Mouse (Mus musculus) adrenal gland, adult 18-20 months (tissue): ENCODE data around the gene C87436. TPM values are rescaled to one million over a fixed set of nuclear protein-coding genes. Genes with fewer than 3 reads are reported as not detected.
A peak's percentile ranks its signal among the peaks of the same experiment; 100 is the strongest.
"Not testable (repeated sequence)": the region's sequence is repeated elsewhere in the genome, so short reads cannot be mapped to it uniquely, and the experiment has no call there.

Experiments
- DNase-seq, 2 experiments: peaks; one replicate each; pipeline ENCODE4 v3.0.0; 2021 to 2022; ENCODE audit warnings: low spot score in 2 of 2
- total RNA-seq, 2 experiments: library from RNA; stranded (reverse); gene quantifications; 1 replicate in 1 of 2; 2 replicates in 1 of 2; pipeline ENCODE4 v1.2.3; 2021

C87436 gene
- total RNA-seq, 2 experiments from 2014 or later, result 18.1 to 18.6 TPM

DNA sequence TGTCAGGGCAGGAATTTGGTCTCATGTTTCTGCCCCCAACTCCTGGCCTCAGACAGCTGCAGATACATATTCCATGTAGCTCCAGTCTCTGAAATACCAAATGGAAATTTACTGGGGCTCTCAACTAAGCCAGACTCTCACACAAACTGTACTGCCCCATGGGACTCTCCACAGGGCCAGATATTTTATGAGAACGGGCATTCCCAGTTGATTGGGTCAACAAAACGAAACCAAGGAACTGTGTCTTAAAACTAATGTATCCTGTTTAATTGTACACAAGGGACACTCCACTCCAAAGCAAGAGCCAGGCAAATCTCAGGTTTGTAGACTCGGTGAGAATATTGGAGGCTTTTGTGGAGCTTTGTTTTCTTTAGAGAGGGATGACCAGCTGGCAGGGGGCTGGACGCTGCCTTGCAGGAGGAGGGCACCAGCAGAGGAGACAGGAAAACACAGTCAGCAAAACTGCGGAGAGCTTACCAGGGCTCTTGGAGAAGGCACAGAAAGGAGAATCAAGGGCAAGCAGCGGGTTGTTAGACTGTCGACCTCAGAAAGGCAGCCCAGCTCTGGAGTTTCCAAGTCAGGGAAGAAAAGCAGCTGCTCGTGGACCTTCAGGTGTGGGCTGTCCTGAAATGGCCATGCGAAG, 42.1 kb downstream of the C87436 start:
- DNase-seq, result peak; percentile 41 to 54

DNA sequence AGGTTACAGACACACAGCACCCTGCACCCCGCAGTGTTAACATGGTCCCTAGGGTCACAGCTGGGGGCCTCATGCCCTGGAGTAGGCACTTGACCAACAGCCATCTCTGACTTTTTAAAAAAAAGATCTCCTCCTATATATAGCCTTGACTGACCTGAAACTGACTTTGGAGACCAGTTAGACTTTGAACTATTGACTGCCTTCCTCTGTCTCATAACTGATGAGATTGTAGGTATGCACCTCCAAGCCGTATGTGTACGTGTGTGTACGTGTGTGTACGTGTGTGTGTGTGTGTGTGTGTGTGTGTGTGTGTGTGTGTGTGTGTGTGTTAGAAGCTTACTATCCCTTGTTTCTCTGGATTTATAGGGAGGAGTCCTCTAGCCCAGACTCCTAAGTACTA, 43.7 kb downstream of the C87436 start:
- no peak for DNase-seq

DNA sequence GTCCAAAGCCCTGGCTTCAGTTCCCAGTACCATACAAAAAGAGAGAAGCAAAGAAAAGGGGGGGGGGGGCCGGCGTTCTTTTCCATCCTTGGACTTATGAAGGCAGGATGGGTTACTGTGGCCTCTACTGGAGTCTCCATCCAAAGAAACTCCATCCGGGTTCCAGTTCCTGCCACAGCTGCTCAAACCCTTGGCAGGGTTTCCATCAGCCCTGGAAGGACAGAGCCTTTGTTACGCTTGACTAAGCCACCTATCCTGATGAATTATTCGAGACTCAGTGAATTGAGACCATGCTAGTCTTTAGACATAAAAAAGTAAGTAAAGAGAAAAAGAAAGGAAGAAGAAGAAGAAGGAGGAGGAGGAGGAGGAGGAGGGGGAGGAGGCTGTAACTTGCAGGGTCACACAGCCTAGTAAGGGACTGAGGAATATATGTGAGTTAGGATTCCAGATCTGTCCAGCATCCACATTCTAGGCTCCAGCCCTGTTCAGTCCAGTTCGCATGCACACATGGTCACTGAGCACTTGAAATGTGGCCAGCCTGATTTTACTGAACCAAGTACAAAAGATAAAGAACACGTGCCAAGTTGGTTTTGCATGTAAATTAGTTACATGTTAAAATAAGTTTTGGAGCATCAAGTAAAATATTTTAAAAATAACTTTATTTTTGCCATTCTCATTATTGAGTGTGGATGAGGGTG, 47.9 kb downstream of the C87436 start:
- no peak for DNase-seq

DNA sequence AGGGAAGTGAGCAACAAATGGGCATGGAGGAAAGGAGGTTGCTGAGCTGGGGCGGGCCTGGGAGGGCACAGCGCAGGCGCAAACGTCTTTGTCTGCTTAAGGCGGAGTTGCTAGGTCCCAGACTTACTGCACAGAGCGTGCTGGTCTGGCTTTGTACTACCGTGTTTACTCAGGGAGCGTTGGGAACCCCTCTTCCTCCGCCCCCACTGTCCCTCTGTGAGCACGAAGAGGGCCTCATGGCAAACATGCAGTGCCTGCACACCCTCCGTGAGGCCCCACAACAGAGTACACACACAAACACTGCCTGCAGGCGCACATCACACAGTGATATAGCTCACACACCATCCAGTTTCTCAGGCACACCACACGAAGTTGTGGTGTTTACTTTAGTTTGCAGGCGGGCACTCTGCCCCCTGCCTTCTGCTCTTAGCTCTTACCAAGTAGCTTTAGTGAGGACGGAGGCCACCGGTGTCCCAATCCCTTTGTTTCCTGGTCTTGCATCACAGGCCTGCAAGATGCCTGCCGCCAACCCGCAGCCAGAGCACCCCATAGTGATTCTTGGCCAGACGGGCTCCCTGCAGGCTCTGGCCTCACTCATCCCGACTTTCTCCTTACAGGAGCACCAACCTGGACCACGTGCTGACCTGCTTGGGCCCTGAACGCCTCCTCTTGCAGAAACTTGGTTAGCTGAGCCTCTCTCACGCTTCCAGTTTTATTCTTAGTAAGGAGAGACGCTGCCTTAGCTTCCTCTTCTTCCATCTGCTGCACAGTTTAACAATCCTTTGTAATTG, 49.4 kb downstream of the C87436 start:
- DNase-seq, result peak; percentile 76

DNA sequence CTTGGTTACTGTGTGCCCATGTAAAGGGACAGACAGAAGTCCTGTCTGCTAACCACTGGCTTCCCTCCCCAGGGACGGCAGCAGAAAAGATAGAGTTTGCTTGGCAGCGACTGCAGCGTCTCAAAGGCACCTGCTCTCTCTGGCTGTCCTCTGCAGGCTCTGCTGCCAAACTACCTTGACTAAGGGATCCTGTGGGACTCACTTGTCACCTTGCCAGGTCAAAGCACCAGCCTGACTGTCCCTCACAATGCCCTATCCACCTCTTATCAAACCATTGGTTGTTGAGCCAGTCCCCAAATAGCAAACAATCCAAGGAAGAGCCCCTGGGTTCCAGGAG, 49.9 kb downstream of the C87436 start:
- DNase-seq, result no peak

DNA sequence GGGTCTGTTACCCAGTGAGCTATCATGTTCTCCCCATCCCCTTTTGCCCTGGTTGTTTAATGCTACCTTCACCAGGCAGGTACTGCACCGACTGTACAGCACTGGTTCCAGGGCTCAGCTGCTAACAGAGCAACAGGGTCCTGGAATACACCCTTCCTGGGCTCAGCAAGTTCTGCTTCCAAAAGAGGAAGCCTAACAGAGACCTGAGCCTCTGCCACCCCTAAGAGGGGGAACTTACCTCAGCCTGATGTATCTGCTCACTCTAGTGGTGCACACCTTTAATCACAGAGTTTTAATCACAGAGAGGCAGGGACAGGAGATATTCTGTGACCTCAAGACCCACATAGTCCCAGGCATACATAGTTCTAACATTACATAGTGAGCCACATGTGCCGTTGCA, 51.8 kb downstream of the C87436 start:
- DNase-seq, result no peak

DNA sequence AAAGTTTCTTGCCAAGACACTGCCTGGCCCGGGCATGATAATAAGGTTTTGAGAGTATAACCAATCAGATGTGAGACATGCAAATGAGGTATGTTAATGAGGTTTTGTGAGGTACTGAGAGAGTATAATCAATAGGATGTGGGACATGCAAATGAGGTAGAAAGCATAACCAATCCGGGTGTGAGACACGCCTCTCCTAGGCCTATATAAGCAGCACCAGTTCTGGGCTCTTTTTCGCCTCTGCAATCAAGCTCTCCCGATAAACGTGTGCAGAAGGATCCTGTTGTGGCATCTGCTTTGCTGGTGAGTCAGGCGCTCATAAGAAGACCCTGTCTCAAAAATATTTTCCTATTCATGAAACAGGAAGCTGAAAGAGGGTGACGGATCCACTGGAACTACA, 52.2 kb downstream of the C87436 start:
- DNase-seq, result not testable (repeated sequence)

DNA sequence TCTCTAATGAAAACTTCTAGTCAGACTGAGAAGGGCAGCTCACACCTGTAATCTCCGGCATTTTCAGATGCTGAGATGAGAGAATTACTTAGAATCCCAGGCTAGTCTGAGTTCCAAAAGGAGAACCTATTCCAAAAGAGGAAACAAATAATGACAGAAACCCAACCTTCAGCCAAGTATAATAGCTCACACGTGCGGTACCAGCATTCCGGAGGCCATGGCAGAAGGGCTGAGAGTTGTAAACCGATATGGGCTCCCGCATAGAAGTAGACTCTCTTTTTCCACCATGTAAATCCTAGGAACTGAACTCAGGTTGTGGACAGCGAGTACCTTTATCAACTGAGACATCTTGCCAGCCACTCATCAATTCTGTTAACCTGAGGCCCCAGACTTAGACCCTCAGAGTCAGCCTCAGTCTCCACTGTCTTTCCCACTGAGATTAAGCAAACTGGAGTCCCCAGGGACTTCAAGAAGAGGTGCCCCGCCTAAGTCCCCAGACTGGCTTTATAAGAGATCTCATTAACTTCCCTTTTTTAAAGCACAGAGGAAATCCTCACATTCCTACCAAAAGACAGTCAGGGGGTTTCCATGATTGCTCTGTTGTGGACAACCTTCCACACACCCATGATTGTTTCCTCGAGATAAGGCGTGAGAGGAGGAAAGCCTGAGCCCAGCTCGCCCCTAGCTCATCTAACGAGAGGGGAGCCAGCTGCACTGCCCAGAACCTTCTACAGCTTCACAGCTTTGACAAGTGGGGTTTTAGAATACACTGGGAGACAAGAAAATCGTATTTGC, 55.5 kb downstream of the C87436 start:
- DNase-seq, result no peak

DNA sequence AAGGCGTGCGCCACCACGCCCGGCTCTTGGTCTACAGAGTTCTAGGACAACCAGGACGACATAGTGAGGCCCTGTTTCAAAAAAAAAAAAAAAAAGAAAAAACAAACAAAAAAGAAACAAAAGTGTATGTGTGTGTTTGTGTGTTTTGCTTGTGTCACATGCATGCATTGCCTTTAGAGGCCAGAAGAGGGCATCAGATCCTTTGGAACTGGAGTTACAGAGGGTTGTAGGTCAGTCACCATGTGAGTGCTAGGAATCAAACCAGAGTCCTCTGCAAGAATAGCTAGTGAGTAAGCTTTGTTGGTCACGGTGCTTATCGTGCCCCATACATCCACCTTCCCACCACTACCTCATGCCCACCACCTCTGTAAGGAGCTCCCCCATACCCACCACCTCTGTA, 56.6 kb downstream of the C87436 start:
- no peak for DNase-seq

DNA sequence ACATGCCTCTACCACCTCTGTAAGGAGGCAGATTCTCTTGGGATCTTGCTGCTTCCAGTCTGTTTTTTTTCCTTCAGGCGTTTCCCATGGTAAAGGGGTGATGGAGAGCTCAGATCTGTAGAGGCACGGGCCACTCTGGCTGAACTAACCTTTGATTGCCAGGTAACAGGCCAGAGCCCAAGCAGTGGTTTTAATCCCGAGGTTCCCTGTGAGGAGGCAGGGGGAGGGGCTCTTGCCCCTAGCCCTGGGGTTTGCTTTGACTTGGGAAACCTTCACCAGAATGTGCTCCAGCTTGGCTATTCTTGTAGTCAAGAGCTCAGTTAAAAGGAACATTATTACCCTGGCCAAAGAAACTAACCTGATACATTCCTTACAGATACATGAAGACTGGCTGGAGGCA, 57.5 kb downstream of the C87436 start:
- DNase-seq, result no peak

DNA sequence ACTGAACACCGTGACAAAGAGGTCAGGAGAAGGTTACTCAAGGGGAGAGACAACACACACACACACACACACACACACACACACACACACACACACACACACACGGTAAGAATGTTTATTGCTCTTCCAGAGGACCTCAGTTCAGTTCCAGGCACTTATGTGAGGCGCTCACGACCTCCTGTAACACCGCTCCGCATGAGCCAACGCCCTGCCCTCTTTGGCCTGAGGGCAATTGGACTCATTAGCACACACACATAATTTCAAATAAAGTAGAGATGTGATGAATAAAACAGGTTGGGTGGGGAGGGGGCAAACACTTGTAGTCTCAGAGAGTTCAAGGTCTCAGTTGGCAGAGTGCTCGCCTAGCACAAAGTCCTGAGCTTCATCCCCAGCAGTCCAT, 58.0 kb downstream of the C87436 start:
- no peak for DNase-seq

DNA sequence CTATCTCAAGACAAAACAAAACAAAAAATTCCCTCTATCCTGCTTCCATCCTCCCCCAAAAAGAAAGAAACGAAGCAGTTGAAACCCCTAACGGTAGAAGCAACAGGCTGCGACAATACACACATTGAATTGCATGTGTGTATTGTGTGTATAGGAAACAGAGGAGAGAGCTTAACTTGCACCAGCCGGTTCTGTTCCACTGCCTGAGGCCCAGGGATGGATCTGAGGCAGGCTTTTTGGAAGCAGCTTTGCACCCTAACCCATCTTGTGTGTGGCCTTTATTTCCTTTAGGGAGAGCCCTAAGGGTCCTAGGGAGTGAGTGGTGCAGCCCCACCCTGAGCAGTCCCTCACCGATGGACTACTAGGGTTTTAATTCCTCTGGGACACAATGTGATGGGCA, 58.4 kb downstream of the C87436 start:
- no peak for DNase-seq

DNA sequence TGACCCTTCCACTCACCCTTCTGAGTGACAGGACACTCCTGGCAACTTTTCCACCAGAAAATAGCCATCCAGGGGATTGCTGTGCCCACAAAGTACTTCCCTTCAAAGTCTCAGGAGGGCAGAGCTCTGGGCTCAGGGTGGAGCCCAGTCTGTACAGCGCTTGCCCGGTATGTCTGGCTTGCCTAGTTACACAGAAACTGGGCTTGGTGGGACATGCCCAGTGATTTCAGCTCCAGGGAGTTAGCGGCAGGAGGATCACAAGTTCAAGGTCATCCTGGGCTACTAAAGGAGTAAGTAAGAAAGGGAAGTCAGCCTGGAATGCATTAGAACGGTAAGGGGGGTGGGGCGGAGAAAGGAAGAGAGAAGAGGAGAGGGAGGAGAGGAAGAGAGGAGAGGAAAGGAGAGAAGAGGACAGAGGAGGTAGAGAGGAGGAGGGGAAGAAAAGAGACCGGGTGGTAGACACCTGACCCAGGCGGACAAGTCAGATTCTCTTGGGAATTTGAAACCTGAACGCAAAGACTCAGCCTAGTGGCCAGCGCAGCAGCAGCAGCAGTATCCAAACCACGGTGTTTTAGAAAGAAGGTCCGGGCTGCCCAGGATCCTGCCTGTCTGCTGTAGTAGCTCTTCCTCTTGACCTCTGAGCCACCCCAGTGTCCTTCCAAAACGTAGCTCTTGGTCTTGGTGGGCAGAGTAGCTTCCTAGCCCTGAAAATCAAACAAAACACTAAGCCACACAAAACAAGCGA, 59.1 kb downstream of the C87436 start:
- peak; percentile 42 to 44 for DNase-seq

DNA sequence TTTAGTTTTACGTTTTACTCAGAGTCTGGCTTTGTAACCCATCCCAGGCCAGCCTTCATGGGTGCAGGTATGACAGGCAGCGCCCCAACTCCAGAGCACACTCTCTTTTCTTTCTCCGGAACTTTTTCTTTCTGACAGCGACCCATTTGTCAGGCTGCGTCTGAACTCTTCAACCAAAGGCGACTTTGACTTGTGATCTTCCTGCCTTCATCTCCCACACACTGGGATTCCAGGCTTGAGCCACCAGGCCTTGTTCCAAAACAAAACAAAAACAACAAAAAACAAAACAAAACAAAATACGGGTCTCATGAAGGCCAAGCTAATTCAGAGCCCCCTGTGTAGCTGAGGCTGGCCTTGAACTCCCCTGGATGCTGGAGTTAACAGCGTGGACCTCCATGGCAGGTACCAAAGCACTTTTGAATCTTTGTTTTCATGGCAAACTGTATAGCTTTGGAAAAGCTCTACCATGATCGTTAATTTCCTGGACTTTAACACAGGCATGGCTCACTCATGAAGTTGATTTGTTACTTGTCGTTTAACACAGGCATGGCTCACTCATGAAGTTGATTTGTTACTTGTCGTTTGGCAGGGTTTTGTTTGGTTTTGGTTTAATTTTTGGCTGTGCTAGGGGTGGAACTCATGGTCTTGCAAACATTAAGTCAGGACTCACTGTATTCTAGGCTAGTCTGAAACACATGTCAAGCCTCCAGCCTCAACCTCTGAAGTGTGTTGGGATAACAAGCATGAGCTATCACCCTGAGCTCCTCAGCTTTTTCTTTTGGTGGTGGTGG, 60.0 kb downstream of the C87436 start:
- no peak for DNase-seq

DNA sequence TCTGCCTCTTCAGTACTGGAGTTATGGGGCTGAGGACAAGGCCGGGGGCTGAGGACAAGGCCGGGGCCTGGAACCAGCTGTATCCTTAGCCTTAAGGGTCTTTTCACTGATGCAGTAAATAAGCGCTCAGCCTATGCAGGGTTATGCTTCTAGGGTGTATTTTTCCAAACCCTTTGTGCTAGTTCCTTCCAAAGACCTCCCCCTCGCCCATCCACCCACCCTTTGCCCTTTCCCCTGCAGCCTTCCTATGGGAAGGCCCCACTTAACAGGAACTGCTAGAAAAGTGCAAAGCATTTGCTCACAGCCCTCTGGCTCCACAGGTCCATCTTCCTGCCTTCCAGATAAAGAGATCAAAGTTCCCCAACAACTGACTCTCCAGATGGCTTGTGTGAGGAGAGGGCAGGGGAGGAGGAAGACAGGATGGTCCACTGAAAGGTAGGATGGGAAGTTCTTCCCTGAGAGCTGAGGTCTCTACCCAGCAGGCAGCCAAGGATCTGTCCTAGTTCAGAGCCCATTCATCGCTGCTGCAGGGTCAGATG, 61.5 kb downstream of the C87436 start:
- no peak for DNase-seq

DNA sequence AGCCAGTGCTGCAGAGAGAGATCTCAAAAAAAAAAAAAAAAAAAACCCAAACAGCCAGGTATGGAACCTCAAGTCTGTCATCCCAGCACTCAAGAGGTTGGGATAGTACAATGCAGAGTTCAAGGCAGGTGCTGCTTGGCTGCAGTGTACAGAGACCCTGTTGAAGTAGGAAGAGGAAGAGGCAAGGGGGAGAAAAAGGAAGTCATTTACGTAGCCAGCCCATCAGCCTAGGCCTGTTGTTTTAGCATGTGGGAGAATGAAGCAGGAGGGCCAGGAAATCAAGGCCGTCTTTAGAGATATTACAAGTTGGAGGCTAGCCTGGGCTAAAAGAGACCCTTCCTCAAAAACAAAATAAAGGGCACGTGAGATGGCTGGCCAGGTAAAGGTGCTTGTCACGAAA, 65.3 kb downstream of the C87436 start:
- no peak for DNase-seq

DNA sequence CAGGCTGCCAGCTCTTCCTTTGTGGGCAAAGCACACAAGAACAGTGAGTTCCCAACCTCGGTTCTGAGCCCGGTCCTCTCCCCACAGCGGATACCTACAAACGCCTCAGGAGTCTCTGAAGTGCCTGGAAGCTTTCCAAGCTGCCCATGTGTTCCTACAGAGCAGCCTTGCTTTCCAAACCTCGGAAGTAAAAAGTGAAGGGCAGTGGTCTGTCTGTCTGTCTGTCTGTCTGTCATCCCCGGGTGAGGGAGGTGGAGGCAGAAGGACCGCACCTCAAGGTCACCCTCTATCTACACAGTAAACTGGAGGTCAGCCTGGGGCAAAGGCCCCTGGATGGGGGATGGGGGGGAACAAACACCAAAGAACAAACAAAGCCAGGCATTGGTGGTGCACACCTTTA, 67.5 kb downstream of the C87436 start:
- DNase-seq, result no peak

DNA sequence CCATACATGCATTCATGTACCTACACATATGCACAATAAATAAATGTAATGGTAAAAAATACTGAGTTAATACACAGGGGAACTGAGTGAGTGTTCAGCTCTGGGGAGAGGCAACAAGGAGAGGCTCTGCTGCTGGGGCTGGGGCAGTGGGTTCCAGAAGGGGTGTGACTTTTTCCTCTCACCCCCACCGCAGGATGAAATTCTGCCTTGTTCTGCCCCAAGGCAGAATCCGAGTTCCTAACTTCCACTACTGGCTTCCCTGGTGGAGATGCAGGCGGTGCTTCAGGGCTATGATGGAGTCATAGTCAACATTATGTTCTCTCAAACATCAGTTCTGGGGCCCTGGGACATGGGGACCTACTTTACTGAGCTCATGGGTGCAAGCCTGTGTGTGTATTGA, 68.1 kb downstream of the C87436 start:
- no peak for DNase-seq

DNA sequence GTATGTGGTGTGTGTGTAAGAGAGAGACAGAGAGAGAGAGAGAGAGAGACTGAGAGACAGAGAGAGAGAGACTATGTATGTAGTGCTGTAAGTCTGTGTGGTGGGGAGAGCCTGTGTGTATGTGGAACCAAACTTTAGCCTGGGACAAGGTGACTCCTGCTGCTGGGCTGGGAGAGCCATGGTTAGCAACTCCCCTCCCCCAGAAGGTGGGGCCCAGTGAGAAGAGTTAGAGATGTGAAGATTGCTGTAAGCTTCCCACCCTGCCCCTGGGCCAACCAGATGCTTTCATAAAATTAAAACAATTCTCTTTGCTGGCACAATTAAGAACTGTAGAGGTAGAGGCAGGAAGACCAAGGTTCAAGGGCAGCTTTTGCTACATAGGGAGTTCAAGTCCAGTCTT, 68.9 kb downstream of the C87436 start:
- DNase-seq, result no peak

DNA sequence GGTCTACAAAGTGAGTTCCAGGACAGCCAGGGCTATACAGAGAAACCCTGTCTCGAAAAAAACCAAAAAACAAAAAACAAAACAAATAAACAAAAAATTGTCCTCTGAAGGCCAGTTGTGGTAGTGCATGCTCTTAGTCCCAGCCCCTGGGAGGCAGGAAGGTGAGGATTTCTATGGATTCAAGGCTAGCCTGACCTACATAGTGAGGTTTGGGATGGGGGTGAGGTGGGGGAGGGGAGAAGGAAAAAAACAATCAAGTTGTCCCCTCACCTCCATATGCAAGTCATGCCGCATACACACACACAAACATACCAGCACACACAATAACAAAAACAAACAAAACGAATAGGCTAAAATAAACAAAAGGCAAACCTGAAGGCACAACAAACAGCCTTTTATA, 70.6 kb downstream of the C87436 start:
- DNase-seq, result no peak
